In the genomic region with DNA sequence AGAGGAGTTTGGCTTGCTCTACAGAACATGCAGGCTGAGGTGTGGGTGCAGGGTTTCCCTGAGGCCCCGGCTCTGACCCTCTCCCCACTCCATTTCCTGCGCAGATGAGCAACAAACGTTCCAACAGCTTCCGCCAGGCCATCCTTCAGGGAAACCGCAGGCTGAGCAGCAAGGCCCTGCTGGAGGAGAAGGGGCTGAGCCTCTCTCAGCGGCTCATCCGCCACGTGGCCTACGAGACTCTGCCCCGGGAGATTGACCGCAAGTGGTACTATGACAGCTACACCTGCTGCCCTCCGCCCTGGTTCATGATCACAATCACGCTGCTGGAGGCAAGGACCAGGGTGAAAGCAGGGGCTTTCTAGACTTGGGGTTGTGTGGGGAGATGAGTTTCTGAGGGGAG, we compare ENCODE assay signal across 14 mouse cellular contexts. TPM values are rescaled to one million over a fixed set of nuclear protein-coding genes. Genes with fewer than 3 reads are reported as not detected.
DNase-seq lines count a peak whose midpoint lies in the region; ATAC-seq lines count a peak whose summit lies in the region.
"Had no signal": no experiment of that assay in that cellular context is flagged by ENCODE, and none has a peak within 500 bp of the region (broad histone marks: within the 10 kb centered on the region; RNA-seq: fewer than 3 reads in every experiment).

No protein-coding gene starts in this region.

- peak overlapping the region; percentile 13; the same call in 1 of the 2 replicates for H3K9ac ChIP-seq in hindbrain, embryonic 12.5 days
- H3K9ac ChIP-seq in hindbrain, embryonic 16.5 days (ENCODE audit: low read depth, low read length): no peak overlapping the region
- no peak overlapping the region for H3K9ac ChIP-seq in liver, embryonic 12.5 days
- H3K9ac ChIP-seq: heart, embryonic 12.5 days; limb, embryonic 12.5 days had no signal

- peaks cover 17% of the 10 kb centered on the region for H3K4me1 ChIP-seq in hindbrain, embryonic 12.5 days
- peaks cover 5% of the 10 kb centered on the region; the same call in 1 of the 2 replicates for H3K4me1 ChIP-seq in hindbrain, embryonic 16.5 days (ENCODE audit: control insufficient read depth, insufficient read depth, low read depth, low read length)
- H3K4me1 ChIP-seq in liver, embryonic 12.5 days: no peaks in the 10 kb centered on the region
- H3K4me1 ChIP-seq: heart, embryonic 12.5 days; limb, embryonic 12.5 days had no signal

- intact Hi-C loops in heart, postnatal 25 days (cut with DNase I): no loop called here

- peak; percentile 30 for DNase-seq in R1 (ENCODE audit: low read depth, low spot score)
- DNase-seq in thymus, postnatal 14 days: peak; percentile 70
- DNase-seq in gastrocnemius, postnatal 25 days: no peak
- no peak for DNase-seq in heart, postnatal 25 days (ENCODE audit: low spot score)
- DNase-seq: cerebellum, postnatal 36 days; kidney, adult 8-10 months; retina, postnatal 1 day had no signal

- no peaks in the 10 kb centered on the region for H3K27me3 ChIP-seq in hindbrain, embryonic 12.5 days
- H3K27me3 ChIP-seq in hindbrain, embryonic 16.5 days (replicated peaks; ENCODE audit: control insufficient read depth, insufficient read depth, low read length): no peaks in the 10 kb centered on the region
- 0 out of 2 replicates have a peak, but pooled peaks cover 4% of the 10 kb centered on the region for H3K27me3 ChIP-seq in liver, embryonic 12.5 days (replicated peaks)
- H3K27me3 ChIP-seq: limb, embryonic 12.5 days had no signal

- no peak overlapping the region for H3K4me2 ChIP-seq in hindbrain, embryonic 12.5 days (replicated peaks)
- no peak overlapping the region for H3K4me2 ChIP-seq in hindbrain, embryonic 16.5 days (ENCODE audit: low read length)
- H3K4me2 ChIP-seq in liver, embryonic 12.5 days: 0 out of 2 replicates have a peak overlapping the region, but pooled peaks have one; percentile 6
- H3K4me2 ChIP-seq: heart, embryonic 12.5 days; limb, embryonic 12.5 days had no signal

- peak; percentile 35; the same call in 1 of the 2 replicates for ATAC-seq in hindbrain, embryonic 12.5 days (ENCODE audit: low FRiP score)
- ATAC-seq in hindbrain, embryonic 16.5 days: no peak
- 0 out of 2 replicates have a peak, but pooled peaks have one; percentile 21 for ATAC-seq in liver, embryonic 12.5 days
- no peak for ATAC-seq in cerebellum, adult (ENCODE audit: insufficient number of reproducible peaks, low FRiP score, low TSS enrichment)
- ATAC-seq: lung, postnatal 0 days had no signal

- H3K9me3 ChIP-seq in hindbrain, embryonic 12.5 days (replicated peaks): no peaks in the 10 kb centered on the region
- no peaks in the 10 kb centered on the region for H3K9me3 ChIP-seq in hindbrain, embryonic 16.5 days (ENCODE audit: control insufficient read depth, low read length)
- H3K9me3 ChIP-seq in liver, embryonic 12.5 days (replicated peaks): no peaks in the 10 kb centered on the region
- H3K9me3 ChIP-seq: heart, embryonic 12.5 days; limb, embryonic 12.5 days had no signal

- no peak overlapping the region for H3K4me3 ChIP-seq in hindbrain, embryonic 12.5 days
- H3K4me3 ChIP-seq in hindbrain, embryonic 16.5 days (ENCODE audit: low read length): no peak overlapping the region
- no peak overlapping the region for H3K4me3 ChIP-seq in liver, embryonic 12.5 days
- H3K4me3 ChIP-seq: heart, embryonic 12.5 days; limb, embryonic 12.5 days had no signal

- 0 out of 2 replicates have a peak, but pooled peaks cover 3% of the 10 kb centered on the region for H3K36me3 ChIP-seq in hindbrain, embryonic 12.5 days
- no peaks in the 10 kb centered on the region for H3K36me3 ChIP-seq in hindbrain, embryonic 16.5 days (ENCODE audit: control insufficient read depth, insufficient read depth, low read length)
- no peaks in the 10 kb centered on the region for H3K36me3 ChIP-seq in liver, embryonic 12.5 days
- H3K36me3 ChIP-seq: heart, embryonic 12.5 days; limb, embryonic 12.5 days had no signal

- H3K27ac ChIP-seq in hindbrain, embryonic 12.5 days: 0 out of 2 replicates have a peak overlapping the region, but pooled peaks have one; percentile 5
- H3K27ac ChIP-seq in hindbrain, embryonic 16.5 days (ENCODE audit: low read depth, low read length): no peak overlapping the region
- no peak overlapping the region for H3K27ac ChIP-seq in liver, embryonic 12.5 days
- H3K27ac ChIP-seq: limb, embryonic 12.5 days had no signal

- WGBS in hindbrain, embryonic 12.5 days: 41% methylated on average over 13 of the region's 13 CpGs
- WGBS in hindbrain, embryonic 16.5 days: 34% methylated on average over 13 of the region's 13 CpGs
- 30% methylated on average over 13 of the region's 13 CpGs for WGBS in liver, embryonic 12.5 days (ENCODE audit: insufficient replicate concordance)

RNA-seq across cellular contexts. Expression of a gene that starts 22.5 kb away (rescaled TPM):
- polyA plus RNA-seq in hindbrain, embryonic 12.5 days (2016; fragmentation: Nextera tagmentation; extraction: Ambion mirVana): 28.4 and 32.3 TPM in 2 replicates
- 4.2 and 4.7 TPM in 2 replicates for polyA plus RNA-seq in hindbrain, embryonic 16.5 days (2015; fragmentation: Nextera tagmentation; extraction: Ambion mirVana)
- polyA plus RNA-seq in liver, embryonic 12.5 days (2016; fragmentation: Nextera tagmentation; extraction: Ambion mirVana): 0.18 and 0.29 TPM in 2 replicates
- total RNA-seq in gastrocnemius, postnatal 25 days (2021): 1 to 10 TPM; 6.9 to 7.1 TPM
- 1 to 10 TPM; 7.0 to 7.5 TPM for total RNA-seq in heart, postnatal 25 days (2021)

RNA-seq across cellular contexts. Expression of a gene that starts 54.6 kb away (rescaled TPM):
- 28.7 and 31.4 TPM in 2 replicates for polyA plus RNA-seq in hindbrain, embryonic 12.5 days (2016; fragmentation: Nextera tagmentation; extraction: Ambion mirVana)
- polyA plus RNA-seq in hindbrain, embryonic 16.5 days (2015; fragmentation: Nextera tagmentation; extraction: Ambion mirVana): 36.9 and 41.1 TPM in 2 replicates
- polyA plus RNA-seq in liver, embryonic 12.5 days (2016; fragmentation: Nextera tagmentation; extraction: Ambion mirVana): 11.3 and 12.0 TPM in 2 replicates
- total RNA-seq in gastrocnemius, postnatal 25 days (2021): 10 to 100 TPM; 28.9 to 30.8 TPM
- total RNA-seq in heart, postnatal 25 days (2021): 10 to 100 TPM; 22.1 to 22.9 TPM

RNA-seq across cellular contexts. Expression of a gene that starts 59.8 kb away (rescaled TPM):
- 265 TPM in 2 replicates for polyA plus RNA-seq in hindbrain, embryonic 12.5 days (2016; fragmentation: Nextera tagmentation; extraction: Ambion mirVana)
- polyA plus RNA-seq in hindbrain, embryonic 16.5 days (2015; fragmentation: Nextera tagmentation; extraction: Ambion mirVana): 159 and 176 TPM in 2 replicates
- 143 TPM in 2 replicates for polyA plus RNA-seq in liver, embryonic 12.5 days (2016; fragmentation: Nextera tagmentation; extraction: Ambion mirVana)
- 10 to 100 TPM; 48.3 to 54.5 TPM for total RNA-seq in gastrocnemius, postnatal 25 days (2021)
- 10 to 100 TPM; 68.5 to 79.5 TPM for total RNA-seq in heart, postnatal 25 days (2021)

Comparison
In these comparisons a context has a peak if more than half of its experiments do, and no peak if none do; other contexts are left out.
1. ATAC-seq: peak in hindbrain, embryonic 12.5 days (single experiment) and liver, embryonic 12.5 days (single experiment); none in hindbrain, embryonic 16.5 days (single experiment) and cerebellum, adult (single experiment).
2. DNase-seq: peak in R1 (single experiment) and thymus, postnatal 14 days (single experiment); none in gastrocnemius, postnatal 25 days (single experiment) and heart, postnatal 25 days (single experiment).